Comparison of ENCODE assay signal across 27 mouse cellular contexts in the genomic region with DNA sequence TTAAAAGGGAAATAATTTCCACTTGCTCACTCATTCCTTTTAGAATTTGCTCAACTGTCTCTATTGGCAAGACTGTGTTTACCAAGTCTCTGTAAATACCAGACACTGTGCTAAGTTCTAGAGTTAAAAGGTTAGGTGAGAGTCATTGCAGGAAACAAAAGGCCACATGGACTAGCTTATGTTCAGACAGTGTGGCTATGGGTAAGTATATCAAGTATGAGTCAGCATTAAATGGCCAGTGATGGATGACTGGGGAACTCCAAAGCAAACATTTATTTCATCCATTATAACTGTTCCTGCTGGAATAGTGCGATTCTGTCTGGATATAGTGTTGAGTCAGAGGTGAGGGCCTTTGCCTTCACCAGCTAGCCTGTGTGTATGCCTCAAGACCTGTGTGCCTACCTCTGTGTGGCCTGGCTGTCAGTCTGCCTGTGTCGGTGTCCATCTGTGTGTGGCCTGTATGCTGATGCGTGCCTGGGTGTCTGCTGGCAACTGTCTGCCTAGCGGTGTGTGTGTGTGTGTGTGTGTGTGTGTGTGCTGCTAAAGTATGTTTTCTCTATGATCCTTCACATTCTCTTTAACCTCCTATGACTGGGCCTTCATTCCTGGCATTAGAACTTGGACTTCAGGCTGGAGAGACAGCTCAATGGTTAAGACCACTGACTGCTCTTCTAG.
DNase-seq lines count a peak whose midpoint lies in the region; ATAC-seq and TF ChIP-seq lines count a peak whose summit lies in the region.
"Had no signal": no experiment of that assay in that cellular context is flagged by ENCODE, and none has a peak within 500 bp of the region (broad histone marks: within the 10 kb centered on the region; RNA-seq: fewer than 3 reads in every experiment).

No protein-coding gene starts in this region.

- H3K4me1 ChIP-seq in liver, embryonic 16.5 days (ENCODE audit: control insufficient read depth, low read depth, low read length) = no peaks in the 10 kb centered on the region
- H3K4me1 ChIP-seq in liver, embryonic 11.5 days (replicated peaks; ENCODE audit: control insufficient read depth, insufficient read depth, low read length) = no peaks in the 10 kb centered on the region
- H3K4me1 ChIP-seq in stomach, postnatal 0 days (replicated peaks; ENCODE audit: control insufficient read depth, insufficient read depth) = no peaks in the 10 kb centered on the region
- H3K4me1 ChIP-seq in midbrain, embryonic 16.5 days (ENCODE audit: control insufficient read depth, insufficient read depth, low read length) = no peaks in the 10 kb centered on the region
- H3K4me1 ChIP-seq: forebrain, embryonic 12.5 days; heart, embryonic 15.5 days; hindbrain, embryonic 13.5 days; midbrain, embryonic 13.5 days had no signal

- no peaks in the 10 kb centered on the region for H3K36me3 ChIP-seq in liver, embryonic 16.5 days (ENCODE audit: control insufficient read depth, insufficient read depth)
- no peaks in the 10 kb centered on the region for H3K36me3 ChIP-seq in liver, embryonic 11.5 days (ENCODE audit: control insufficient read depth, insufficient read depth, low read length)
- no peaks in the 10 kb centered on the region for H3K36me3 ChIP-seq in C2C12 (ENCODE audit: control insufficient read depth, insufficient read depth)
- H3K36me3 ChIP-seq in stomach, postnatal 0 days (ENCODE audit: control insufficient read depth, insufficient read depth, low read length) = no peaks in the 10 kb centered on the region
- H3K36me3 ChIP-seq in midbrain, embryonic 16.5 days (ENCODE audit: control insufficient read depth, insufficient read depth, low read length) = no peaks in the 10 kb centered on the region
- H3K36me3 ChIP-seq: forebrain, embryonic 12.5 days; heart, embryonic 15.5 days; hindbrain, embryonic 13.5 days; midbrain, embryonic 13.5 days had no signal

- no peak overlapping the region for H3K4me2 ChIP-seq in liver, embryonic 16.5 days (ENCODE audit: low read depth, low read length)
- no peak overlapping the region for H3K4me2 ChIP-seq in liver, embryonic 11.5 days
- H3K4me2 ChIP-seq in stomach, postnatal 0 days (replicated peaks; ENCODE audit: low read depth) = no peak overlapping the region
- no peak overlapping the region for H3K4me2 ChIP-seq in midbrain, embryonic 16.5 days (ENCODE audit: low read length)
- H3K4me2 ChIP-seq: forebrain, embryonic 12.5 days; heart, embryonic 15.5 days; hindbrain, embryonic 13.5 days; midbrain, embryonic 13.5 days had no signal

- WGBS in liver, embryonic 16.5 days (ENCODE audit: insufficient replicate concordance) = 64% methylated on average over 4 of the region's 4 CpGs
- WGBS in liver, embryonic 11.5 days = 81% methylated on average over 4 of the region's 4 CpGs
- WGBS in stomach, postnatal 0 days = 62% methylated on average over 4 of the region's 4 CpGs
- 90% methylated on average over 4 of the region's 4 CpGs for WGBS in midbrain, embryonic 16.5 days

- no peak overlapping the region for H3K4me3 ChIP-seq in liver, embryonic 16.5 days (ENCODE audit: low read depth, low read length)
- no peak overlapping the region for H3K4me3 ChIP-seq in liver, embryonic 11.5 days (ENCODE audit: low read depth, low read length)
- no peak overlapping the region for H3K4me3 ChIP-seq in C2C12 (ENCODE audit: insufficient read depth, poor library complexity, severe bottlenecking)
- H3K4me3 ChIP-seq in stomach, postnatal 0 days (ENCODE audit: low read depth, low read length) = no peak overlapping the region
- H3K4me3 ChIP-seq in midbrain, embryonic 16.5 days (ENCODE audit: low read depth, low read length) = no peak overlapping the region
- H3K4me3 ChIP-seq: forebrain, embryonic 12.5 days; heart, embryonic 15.5 days; hindbrain, embryonic 13.5 days; left cerebral cortex, adult 2 months; midbrain, embryonic 13.5 days had no signal

- H3K79me2 ChIP-seq in C2C12 (ENCODE audit: control insufficient read depth, insufficient read depth) = no peaks in the 10 kb centered on the region

- H3K9me3 ChIP-seq in liver, embryonic 16.5 days (replicated peaks; ENCODE audit: control insufficient read depth, low read length) = no peaks in the 10 kb centered on the region
- H3K9me3 ChIP-seq in liver, embryonic 11.5 days (ENCODE audit: control insufficient read depth, low read length) = no peaks in the 10 kb centered on the region
- no peaks in the 10 kb centered on the region for H3K9me3 ChIP-seq in stomach, postnatal 0 days (ENCODE audit: control insufficient read depth, low read length)
- H3K9me3 ChIP-seq in midbrain, embryonic 16.5 days (replicated peaks; ENCODE audit: control insufficient read depth, low read length, poor library complexity, severe bottlenecking) = no peaks in the 10 kb centered on the region
- H3K9me3 ChIP-seq: forebrain, embryonic 12.5 days; heart, embryonic 15.5 days; hindbrain, embryonic 13.5 days; midbrain, embryonic 13.5 days had no signal

- no peak overlapping the region for H3ac ChIP-seq in C2C12 (ENCODE audit: control insufficient read depth, insufficient read length, low read depth)

- no peak for TF ChIP-seq CTCF in C2C12 (IDR thresholded peaks at IDR 0.05; ENCODE audit: control insufficient read depth, insufficient read depth, insufficient read length)
- TF ChIP-seq CTCF in stomach, postnatal 0 days (IDR thresholded peaks at IDR 0.05; ENCODE audit: low read depth) = no peak

- no peak for DNase-seq in liver, embryonic 11.5 days (ENCODE audit: low spot score)
- peak; percentile 6 for DNase-seq in adipocyte (ENCODE audit: low spot score)
- DNase-seq in stomach, postnatal 0 days (ENCODE audit: low spot score) = peak; percentile 14
- no peak for DNase-seq in testis, postnatal 10 days (ENCODE audit: low spot score)
- DNase-seq: cerebellum, adult 11-12 months; cerebellum, postnatal 14 days; gastrocnemius, postnatal 10 days; heart, adult 18-20 months; heart, postnatal 36 days; kidney, adult 18-20 months; kidney, postnatal 4 days; layer of hippocampus, adult 9-11 months; lung, adult 2 months; lung, postnatal 14 days; right cerebral cortex, postnatal 25 days; spleen, adult 18-20 months; thymus, adult 2 months; thymus, postnatal 4 days had no signal

- H3K79me3 ChIP-seq in C2C12 (ENCODE audit: low read depth) = no peaks in the 10 kb centered on the region

- no peak overlapping the region for H3K9ac ChIP-seq in liver, embryonic 16.5 days (ENCODE audit: low read depth, low read length)
- H3K9ac ChIP-seq in liver, embryonic 11.5 days (ENCODE audit: low read depth, low read length) = no peak overlapping the region
- H3K9ac ChIP-seq in stomach, postnatal 0 days (ENCODE audit: low read length) = no peak overlapping the region
- no peak overlapping the region for H3K9ac ChIP-seq in midbrain, embryonic 16.5 days (ENCODE audit: low read depth, low read length)
- H3K9ac ChIP-seq: forebrain, embryonic 12.5 days; heart, embryonic 15.5 days; hindbrain, embryonic 13.5 days; midbrain, embryonic 13.5 days had no signal

- H3K27me3 ChIP-seq in liver, embryonic 16.5 days (ENCODE audit: control insufficient read depth, insufficient read depth, low read depth, low read length) = no peaks in the 10 kb centered on the region
- H3K27me3 ChIP-seq in liver, embryonic 11.5 days (replicated peaks; ENCODE audit: control insufficient read depth, insufficient read depth, low read length) = no peaks in the 10 kb centered on the region
- H3K27me3 ChIP-seq in C2C12 (ENCODE audit: control insufficient read depth, insufficient read depth, insufficient read length) = no peaks in the 10 kb centered on the region
- no peaks in the 10 kb centered on the region for H3K27me3 ChIP-seq in stomach, postnatal 0 days (ENCODE audit: control insufficient read depth, insufficient read depth, low read length)
- no peaks in the 10 kb centered on the region for H3K27me3 ChIP-seq in midbrain, embryonic 16.5 days (ENCODE audit: control insufficient read depth, insufficient read depth, low read depth, low read length)
- H3K27me3 ChIP-seq: forebrain, embryonic 12.5 days; heart, embryonic 15.5 days; hindbrain, embryonic 13.5 days; midbrain, embryonic 13.5 days had no signal

- ATAC-seq in liver, embryonic 16.5 days (ENCODE audit: low read depth) = peak; percentile 68
- ATAC-seq in liver, embryonic 11.5 days (replicated peaks; ENCODE audit: low FRiP score) = no peak
- peak; percentile 97 for ATAC-seq in stomach, postnatal 0 days (ENCODE audit: low FRiP score, low TSS enrichment)
- ATAC-seq in midbrain, embryonic 16.5 days = no peak
- ATAC-seq: activated CD4-positive, CD25-positive, alpha-beta regulatory T cell, adult 4 months; midbrain, embryonic 13.5 days had no signal

- TF ChIP-seq EP300 in stomach, postnatal 0 days (optimal IDR thresholded peaks at IDR 0.05) = no peak

- H3K27ac ChIP-seq in liver, embryonic 16.5 days (ENCODE audit: low read length) = no peak overlapping the region
- H3K27ac ChIP-seq in liver, embryonic 11.5 days (ENCODE audit: low read depth, low read length) = no peak overlapping the region
- H3K27ac ChIP-seq in stomach, postnatal 0 days (replicated peaks) = no peak overlapping the region
- H3K27ac ChIP-seq in midbrain, embryonic 16.5 days (ENCODE audit: low read length) = no peak overlapping the region
- H3K27ac ChIP-seq: forebrain, embryonic 12.5 days; heart, embryonic 15.5 days; hindbrain, embryonic 13.5 days; left cerebral cortex, adult 2 months; midbrain, embryonic 13.5 days had no signal

TF ChIP-seq in C2C12, 6 proteins besides CTCF, POLR2A, EP300 and RAD21:
- TF ChIP-seq MYOG (IDR thresholded peaks at IDR 0.05; ENCODE audit: control insufficient read depth, extremely low read depth, insufficient read length) (no peak), MAX (IDR thresholded peaks at IDR 0.05) (peak; percentile 37)
TF ChIP-seq in C2C12: peak in this region for 1.

Comparison
In these comparisons a context has a peak if more than half of its experiments do, and no peak if none do; other contexts are left out.
1. ATAC-seq: peak in liver, embryonic 16.5 days (single experiment) and stomach, postnatal 0 days (single experiment); none in liver, embryonic 11.5 days (single experiment) and midbrain, embryonic 16.5 days (single experiment).
2. DNase-seq: peak in adipocyte (single experiment) and stomach, postnatal 0 days (single experiment); none in liver, embryonic 11.5 days (single experiment) and testis, postnatal 10 days (single experiment).